Mouse (Mus musculus): ENCODE measurements around the gene Gpm6b. TPM values are rescaled to one million over a fixed set of nuclear protein-coding genes. Genes with fewer than 3 reads are reported as not detected.

Gpm6b gene
- polyA plus RNA-seq, 1 experiment, result not detected

DNA sequence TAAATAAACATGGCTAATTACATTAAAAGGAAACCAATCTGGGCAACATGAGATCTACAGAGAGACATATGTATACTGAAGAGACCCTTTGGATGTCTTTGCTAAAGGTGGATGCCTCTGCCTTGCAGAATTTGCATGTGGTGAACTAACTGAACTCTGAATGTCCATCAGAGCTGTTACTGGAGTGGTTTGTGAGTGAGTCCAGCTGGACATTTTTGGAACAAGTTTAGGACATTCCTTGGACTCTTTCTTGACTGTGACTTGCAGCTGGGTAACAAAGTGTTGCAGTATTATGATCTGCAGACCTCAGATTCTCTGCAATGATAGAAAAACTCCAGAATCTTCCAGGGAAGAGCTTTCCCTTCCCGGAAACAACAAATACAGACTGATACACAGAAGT lies 41.1 kb downstream of the Gpm6b start:
- no peak for TF ChIP-seq GATA1 (IDR thresholded peaks at IDR 0.05; ENCODE audit: low read length)

DNA sequence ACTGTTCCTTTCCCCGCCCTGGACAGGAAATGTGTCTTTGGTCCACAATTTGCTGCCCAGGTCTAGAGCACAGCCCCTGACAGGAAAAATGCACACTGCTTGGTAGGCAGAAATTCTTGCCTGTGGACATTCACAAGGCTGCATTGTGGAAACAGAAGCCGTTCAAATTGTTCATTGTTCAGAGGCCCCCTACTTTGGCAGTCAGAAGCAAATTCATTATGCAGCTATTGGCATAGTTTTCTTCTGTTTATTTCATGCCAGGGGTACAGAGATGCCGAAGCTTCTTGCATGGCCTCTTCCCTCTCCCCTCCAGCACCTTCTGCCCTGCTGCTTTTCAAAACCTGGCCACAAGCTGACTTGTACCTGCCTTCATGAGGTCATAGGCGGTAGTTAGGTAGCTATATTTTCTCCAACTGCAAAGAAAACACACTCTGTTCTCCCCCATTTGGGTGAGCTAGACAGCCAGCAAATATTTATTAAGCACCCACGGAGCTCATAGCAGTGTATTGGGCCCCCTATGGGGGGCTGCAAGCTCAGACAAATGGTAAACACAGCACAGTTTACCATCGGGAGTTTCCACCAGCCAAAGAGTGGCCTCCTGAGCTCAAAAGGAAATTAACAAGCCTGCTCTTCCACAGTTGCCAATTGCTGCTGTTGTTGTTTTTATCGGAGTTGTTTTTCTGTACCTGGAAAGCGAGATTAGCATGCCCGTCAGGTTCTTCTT lies 48.2 kb downstream of the Gpm6b start:
- no peak for TF ChIP-seq GATA1 (IDR thresholded peaks at IDR 0.05; ENCODE audit: low read length)

DNA sequence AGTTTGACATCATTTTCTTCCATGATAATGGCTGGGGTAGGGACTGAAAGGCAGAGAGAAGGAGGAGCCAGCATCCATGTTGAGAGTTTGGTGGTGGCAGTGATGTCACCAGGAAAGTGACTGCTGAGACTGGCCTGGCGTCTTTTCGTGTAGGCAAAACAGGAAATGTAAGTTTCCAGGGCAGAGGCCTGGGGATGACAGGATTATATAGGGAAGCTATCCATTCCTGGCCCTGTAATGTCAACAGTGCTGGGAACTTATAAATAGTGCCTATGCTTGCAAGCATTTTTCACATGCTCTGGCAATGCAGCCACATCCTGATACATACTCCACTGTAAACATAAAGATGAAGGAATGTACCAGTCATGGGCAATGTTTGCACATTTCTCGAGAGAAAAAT lies 52.6 kb downstream of the Gpm6b start:
- no peak for TF ChIP-seq GATA1 (IDR thresholded peaks at IDR 0.05; ENCODE audit: low read length)

DNA sequence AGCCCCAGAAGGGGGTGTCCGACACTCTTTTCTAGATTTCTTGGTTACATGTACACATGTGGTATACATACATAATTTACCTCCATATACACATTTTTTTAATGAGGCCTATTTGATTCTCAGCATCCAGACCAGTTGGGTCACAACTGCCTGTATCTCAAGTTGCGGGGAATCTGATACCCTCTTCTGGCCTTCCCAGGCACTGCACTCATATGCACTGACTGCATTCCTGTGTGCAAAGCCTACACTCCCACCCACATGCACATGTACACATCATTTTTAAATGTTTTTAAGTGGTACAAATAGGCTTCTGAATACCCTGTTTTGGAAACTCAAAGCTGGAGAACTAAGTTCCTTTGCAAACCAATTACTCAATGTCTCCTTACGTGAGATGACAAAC lies 54.8 kb downstream of the Gpm6b start:
- TF ChIP-seq GATA1 (IDR thresholded peaks at IDR 0.05; ENCODE audit: low read length), result no peak

DNA sequence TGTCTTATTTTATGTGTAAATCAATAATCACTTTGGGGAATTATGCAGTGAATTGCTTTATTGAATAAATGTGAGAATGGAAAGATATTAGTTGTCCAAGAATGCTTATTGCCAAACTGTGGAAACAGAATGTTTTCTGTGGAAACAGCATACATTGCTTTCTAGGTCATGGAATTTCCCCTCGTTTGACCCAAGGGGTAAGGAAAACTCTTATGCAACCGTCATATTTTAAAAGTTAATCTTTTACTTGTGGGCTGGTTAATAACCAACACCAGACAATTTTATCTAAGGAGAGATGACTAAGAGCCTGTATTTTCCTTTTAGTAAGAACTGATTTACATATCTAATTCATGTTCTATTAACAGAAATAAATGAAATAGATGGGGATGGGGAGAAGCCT lies 64.1 kb downstream of the Gpm6b start:
- no peak for TF ChIP-seq GATA1 (IDR thresholded peaks at IDR 0.05; ENCODE audit: low read length)

DNA sequence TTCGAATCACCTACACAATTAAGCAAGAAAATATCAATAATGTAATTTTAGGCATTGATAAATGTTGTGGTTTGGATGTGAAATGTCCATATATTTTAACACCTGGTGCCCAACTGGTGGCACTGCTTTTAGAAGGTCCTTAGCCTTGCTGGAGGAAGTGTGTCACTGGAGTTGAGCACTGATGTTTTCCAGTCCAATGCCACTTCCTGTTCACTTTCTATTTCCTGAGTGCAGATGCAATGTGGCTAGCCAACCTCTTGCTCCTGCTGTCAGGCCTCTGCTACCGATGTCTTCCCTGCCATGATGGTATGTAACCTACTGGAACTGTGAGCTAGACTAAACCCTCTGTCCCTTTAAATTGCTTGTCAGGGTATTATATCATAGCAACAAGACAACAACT lies 65.6 kb downstream of the Gpm6b start:
- TF ChIP-seq GATA1 (IDR thresholded peaks at IDR 0.05; ENCODE audit: low read length), result no peak

DNA sequence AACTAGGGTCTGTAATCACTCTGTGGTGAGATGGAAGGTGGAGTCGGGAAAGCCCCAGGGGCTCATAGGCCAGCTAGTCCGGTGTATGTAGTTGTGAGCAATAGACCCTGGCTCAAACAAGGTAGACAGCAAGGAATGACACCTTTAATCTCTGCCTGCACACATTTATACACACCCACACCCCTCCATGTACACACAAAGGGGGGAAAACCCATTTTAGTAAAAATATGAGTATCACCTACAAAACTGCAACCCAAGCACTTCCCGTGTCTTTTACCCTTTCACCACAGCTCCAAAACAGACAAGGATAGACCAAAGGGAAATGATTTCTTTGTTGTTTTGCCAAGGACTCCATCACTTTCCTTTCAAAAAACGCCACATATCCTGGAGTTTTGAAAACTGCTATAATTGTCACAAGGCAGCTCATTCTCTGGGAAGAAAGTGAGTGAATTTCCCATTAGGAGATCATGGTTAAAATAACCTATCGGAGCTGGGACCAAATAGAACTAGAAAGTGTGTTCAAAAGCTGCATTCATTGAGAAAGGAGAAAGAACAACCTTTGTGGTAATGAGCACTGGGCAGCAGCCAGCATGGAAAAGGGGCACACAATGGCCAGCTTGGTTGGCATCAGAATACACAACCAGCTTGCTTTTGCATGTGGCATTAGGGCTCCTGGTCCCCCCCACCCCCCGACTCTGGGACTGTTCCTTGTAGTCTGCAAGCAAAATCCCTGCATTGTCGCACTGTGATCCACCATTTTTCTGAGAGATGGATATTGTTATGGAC lies 68.9 kb downstream of the Gpm6b start:
- no peak for TF ChIP-seq GATA1 (IDR thresholded peaks at IDR 0.05; ENCODE audit: low read length)

DNA sequence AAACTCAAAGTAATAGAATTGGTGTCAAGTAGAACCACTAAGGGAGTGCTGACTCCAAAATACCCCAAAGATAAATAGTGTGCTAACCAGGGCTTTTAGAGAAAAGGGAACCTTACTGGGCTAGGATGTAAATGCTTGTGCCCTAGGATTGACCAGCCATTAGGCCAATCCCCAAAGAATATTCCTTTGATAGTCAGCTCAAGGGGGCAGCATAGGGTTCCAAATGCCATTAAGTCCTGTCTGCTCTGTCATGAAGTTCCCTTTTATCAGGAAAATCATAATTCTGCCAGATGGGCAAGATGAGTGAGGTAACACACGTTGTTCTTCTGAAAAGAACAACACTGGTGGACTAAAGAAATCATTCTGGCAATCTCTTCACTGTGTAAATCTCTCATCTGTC lies 70.1 kb downstream of the Gpm6b start:
- no peak for TF ChIP-seq GATA1 (IDR thresholded peaks at IDR 0.05; ENCODE audit: low read length)

DNA sequence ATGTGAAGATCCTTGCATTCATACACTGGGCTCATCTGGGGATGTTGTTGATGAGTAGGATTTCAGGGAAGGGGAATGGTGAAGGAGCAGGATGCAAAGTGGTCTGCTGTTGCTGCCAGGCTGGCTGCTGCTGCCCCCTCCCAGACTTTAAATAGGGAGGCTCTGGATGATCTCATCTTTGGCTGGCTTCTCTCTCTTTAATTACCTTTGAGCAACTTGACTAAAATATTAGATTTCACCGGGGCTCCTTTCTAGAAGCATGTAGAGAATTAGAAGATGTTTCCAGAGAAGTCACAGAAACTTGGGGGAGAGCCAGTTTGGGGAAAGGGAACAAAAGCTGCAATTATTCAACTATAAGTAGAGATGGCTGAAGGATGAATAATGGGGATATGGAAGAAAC lies 76.5 kb downstream of the Gpm6b start:
- no peak for TF ChIP-seq GATA1 (IDR thresholded peaks at IDR 0.05; ENCODE audit: low read length)

DNA sequence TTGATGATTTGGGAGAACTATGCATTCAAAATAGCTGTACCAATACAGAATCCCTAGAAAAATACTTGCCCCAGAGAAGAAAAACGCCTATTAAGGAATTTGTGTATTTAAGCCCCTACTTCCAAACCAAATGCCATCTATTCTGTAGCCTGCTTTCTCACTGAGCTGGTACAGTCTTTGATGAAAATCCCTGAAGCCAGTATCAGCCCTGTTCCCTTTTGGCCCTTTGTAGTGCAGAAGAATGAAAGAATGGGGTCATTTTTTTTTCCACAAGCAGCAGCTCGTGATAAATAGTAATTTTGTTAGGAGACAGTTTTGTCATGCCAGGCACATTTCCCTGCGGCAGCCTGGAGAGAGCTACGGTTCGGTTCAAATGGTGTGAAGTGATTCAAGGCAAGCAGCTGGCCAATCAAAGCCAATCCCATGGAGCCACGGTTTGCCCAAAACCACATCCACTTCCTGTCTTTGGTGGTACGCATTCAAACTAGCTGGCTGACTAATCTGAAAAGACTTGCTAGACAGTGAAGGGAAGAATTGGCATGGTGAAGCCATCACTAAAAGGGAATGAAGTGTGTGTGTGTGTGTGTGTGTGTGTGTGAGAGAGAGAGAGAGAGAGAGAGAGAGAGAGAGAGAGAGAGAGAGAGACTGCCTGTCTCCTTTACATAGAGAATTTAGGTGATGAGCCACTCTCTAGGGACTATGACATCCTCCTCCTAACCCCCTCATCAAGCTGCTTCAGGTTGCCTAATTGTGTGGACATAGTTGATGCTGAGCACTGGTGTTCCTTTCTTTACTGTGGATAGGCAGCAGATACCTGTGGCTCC lies 78.1 kb downstream of the Gpm6b start:
- no peak for TF ChIP-seq GATA1 (IDR thresholded peaks at IDR 0.05; ENCODE audit: low read length)

DNA sequence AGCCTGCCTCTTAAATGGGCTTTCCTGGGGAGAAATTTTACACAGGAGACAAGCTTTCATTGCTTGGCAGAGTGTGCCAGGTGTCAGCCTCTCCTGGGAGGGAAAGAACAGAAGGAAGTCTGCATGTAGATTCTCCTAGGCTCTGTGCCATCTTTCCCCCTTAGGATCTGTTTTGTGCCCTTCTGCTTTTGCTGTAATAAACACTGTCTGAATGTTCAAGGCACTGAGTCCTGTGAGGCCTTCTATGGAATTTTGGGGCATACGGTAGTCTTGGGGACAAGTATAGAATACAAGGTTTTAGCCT lies 78.6 kb downstream of the Gpm6b start:
- no peak for TF ChIP-seq GATA1 (IDR thresholded peaks at IDR 0.05; ENCODE audit: low read length)

DNA sequence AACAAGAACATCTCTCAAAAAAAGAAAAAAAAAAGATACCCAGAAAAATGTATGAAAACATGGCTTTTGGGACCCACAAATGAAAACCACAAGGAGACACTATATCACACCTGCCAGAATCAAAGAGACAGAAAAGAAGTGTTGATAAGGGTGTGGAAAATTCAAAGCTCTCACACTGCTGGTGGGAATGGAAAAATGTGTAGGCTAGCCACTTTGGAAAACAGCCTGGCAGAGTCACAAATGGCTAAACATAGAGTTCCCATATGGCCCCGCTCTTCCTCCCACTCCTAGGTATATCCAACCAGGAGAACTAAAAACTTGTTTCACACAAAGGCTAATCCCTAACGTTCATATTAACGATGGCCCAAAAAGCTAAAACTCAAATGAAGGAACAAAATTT lies 84.5 kb downstream of the Gpm6b start:
- TF ChIP-seq GATA1 (IDR thresholded peaks at IDR 0.05; ENCODE audit: low read length), result no peak

DNA sequence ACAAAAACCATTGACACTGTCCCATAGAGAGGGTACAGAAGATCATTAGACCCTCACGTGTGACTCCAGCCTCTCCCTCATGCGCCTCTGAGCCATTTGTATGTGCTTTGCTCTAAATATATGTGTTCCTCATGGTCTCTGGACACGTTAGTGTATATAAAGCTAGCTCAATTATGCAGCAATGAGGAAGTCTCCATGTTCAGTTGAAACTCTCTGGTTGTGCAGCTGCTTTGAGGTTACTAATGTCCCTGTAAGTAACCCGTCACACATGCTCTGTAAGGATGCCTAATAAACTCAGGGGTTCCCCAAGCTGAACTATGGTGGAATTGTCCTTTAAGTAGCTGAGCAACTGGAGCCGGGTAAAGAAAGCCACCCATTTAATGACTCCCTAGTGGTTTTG lies 88.9 kb downstream of the Gpm6b start:
- TF ChIP-seq GATA1 (IDR thresholded peaks at IDR 0.05; ENCODE audit: low read length), result no peak

DNA sequence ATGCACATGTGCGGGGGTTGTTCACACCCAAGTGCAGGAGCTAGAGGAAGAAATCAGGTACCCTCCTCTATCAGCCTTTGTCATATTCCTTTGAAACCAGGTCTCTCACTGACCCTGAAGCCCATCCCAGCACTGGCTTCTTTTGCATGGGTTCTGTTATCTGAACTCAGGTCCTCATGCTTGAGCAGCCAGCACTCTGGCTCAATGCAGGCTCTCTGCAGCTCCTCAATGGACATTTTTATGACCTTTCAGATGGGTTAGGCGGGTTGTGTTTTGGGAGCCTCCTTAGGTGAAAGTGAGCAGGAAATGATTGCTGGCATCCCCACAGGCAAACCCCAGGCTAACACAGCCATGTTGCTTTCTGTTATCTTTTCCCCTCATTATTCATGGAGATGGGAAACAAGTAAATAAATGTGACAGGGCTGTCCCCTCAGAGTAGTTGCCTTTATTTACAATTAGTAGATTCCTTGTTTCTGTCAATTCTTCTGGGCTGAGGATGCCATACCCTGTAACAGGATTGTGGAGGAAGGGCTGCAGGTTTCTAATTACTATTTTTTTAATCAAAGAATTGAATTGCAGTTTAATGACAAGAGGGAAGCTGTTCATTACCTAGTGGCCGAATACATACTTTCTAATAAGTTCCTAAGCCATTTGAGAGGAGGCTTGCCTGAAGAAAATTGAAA lies 89.6 kb downstream of the Gpm6b start:
- TF ChIP-seq GATA1 (IDR thresholded peaks at IDR 0.05; ENCODE audit: low read length), result no peak

DNA sequence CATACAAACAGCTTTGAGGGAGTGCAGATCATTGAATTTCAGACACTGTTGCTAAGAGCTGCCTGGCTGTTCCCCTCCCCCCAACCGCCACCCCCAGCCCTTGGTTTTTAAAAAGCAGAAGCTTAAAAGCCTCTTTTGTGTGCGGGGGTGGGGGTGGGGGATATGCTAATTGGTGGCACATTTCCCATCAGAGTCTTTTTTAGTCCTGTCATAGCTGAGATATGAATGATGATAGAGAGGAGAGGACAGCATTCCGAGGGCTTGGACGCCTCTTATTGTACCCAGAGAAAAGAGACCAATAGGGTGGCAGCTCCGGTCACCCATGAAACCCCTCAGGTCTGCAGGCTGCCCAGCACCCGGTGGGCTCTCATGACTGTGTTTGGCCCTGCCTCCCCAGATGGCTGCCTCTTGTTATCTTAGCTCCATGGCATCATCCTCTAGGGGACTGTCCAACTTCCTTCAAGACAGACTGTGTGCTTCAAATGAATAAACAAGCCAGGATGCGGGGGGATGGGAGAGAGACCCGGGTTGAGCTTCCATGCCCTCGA lies 90.3 kb downstream of the Gpm6b start:
- no peak for TF ChIP-seq GATA1 (IDR thresholded peaks at IDR 0.05; ENCODE audit: low read length)

Data from G1E-ER4 (cell line).